Mouse (Mus musculus): ENCODE data around the gene Lrp4. TPM values are rescaled to one million over a fixed set of nuclear protein-coding genes. Genes with fewer than 3 reads are reported as not detected.

Gene Lrp4
- total RNA-seq (2021) = 1 to 10 TPM; 8.8 to 9.6 TPM
- long read RNA-seq, experiment 1, partial matches to known transcripts = 4 of 5 reads
- long read RNA-seq, experiment 1, other reads (novel, unspliced or antisense) = 1 of 5 reads
- long read RNA-seq, experiment 2, partial matches to known transcripts = 2 of 2 reads
- long read RNA-seq, experiment 2, other reads (novel, unspliced or antisense) = 0 of 2 reads

DNA sequence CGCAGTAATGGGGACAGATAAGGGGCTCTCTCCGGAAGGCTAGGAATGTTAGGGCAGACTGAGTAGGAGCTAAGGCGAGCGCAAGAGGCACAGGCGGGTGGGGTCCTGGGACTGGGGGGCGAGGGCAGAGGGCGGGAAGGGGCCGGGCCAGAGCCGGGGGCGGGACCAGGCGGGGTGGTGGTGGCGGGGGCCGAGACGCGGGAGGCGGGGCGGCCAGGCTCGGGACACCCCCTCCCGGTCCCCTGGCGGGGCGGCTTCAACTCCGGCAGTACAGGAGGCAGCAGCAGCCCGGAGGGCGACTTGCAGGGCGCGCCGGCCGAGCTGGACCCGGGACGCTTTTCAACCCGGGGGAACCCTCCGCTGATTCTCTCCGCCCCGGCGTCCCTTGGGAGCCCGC is at the start of gene Lrp4:
Lrp4 (plus strand) TSS at position 253 of the 397 bp plus-strand sequence.
- DNase-seq (ENCODE audit: low spot score) = peak; percentile 49

DNA sequence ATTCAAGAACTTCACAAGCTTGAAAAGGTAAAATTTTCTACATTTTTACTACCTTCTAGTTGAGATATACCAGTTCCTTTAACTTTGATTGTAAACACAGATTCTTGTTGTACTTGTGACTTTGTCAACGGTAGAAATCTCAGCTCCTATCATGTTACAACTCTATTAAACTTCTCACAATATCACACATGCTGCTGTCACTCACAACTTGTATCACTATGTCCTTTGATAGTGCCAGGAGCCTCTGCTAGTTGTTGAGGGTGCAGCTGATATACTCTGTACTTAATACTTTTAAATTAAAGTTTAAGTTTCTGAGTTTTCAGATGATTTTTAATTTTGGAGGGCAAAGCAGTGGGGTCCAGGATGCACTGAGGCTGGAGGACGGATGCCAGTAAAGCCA is 49.3 kb upstream of the Lrp4 start:
- peak; percentile 51 for DNase-seq (ENCODE audit: low spot score)

DNA sequence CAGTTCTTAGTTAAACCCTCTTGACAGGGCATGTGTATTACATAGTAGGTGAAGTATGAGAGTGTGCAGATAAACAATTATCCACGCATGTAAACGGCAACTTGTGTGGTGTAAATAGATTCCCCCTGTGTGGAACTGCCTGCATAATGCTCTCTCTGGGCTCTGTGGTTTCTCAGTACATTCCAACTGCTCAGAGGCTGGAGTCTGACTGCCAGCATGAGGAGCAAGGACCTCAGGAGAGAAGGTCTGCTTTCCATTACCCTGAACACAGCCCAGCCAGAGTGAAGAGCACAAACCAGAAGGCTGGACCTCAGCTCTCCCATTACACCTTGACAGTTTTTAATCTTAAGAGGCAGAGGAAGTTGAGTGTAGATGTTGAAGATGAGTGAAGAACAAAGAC is 45.8 kb upstream of the Lrp4 start:
- DNase-seq (ENCODE audit: low spot score) = no peak

DNA sequence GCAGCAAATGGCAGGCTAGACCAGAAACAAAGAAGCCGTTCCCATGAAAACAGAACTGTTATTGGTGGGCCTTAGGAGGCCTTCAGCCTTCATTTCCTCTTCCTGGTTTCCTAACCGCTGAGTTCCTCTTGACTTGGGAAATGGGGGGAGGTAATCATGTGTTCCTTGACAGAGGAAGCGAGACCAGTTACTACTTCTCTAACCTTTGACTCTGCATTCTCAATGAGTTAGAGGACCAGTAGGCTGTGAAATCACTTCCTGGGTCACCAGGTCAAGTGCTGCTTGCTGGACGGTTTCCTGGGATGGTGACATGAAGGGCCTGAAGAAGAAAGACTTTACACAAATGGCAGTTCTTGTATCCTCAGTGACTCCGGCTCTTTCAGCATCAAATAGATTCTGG is 45.0 kb upstream of the Lrp4 start:
- no peak for DNase-seq (ENCODE audit: low spot score)

DNA sequence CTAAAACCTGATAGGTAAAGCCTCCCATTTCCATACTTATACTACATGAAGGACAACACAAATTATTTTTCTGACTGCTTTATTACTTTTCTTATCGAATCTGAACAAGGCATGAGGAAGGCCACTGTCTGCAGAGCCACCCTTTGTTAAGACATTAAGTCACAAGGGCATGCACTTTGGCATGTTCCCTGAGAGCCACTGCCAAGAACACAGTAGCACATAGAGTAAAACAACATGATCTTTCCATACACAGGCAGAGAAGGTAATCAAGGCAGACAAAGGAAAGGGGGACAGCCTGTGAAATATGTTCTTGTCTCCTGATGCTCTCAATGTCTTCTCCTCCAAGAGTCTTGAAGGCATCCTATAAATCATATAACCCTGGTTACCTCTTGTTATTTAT is 43.5 kb upstream of the Lrp4 start:
- DNase-seq (ENCODE audit: low spot score) = no peak

DNA sequence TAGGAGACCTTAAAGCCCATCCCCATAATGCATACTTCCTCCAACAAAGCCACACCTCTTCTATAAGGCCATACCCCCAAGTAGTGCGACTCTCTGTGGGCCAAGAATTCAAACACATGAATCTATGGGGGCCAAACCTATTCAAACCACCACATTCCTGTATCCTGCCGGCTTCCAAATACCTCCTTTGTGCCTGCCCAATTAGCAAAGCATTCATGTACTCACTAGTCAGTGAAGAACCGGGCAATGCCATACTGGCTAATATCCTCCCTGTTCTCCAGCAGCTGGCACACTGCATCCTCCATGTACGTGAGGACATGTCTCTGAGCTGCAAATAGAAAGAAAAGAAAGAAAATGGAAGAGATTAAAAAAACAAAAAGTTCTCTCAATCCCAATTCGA is 35.7 kb upstream of the Lrp4 start:
- DNase-seq (ENCODE audit: low spot score) = no peak

DNA sequence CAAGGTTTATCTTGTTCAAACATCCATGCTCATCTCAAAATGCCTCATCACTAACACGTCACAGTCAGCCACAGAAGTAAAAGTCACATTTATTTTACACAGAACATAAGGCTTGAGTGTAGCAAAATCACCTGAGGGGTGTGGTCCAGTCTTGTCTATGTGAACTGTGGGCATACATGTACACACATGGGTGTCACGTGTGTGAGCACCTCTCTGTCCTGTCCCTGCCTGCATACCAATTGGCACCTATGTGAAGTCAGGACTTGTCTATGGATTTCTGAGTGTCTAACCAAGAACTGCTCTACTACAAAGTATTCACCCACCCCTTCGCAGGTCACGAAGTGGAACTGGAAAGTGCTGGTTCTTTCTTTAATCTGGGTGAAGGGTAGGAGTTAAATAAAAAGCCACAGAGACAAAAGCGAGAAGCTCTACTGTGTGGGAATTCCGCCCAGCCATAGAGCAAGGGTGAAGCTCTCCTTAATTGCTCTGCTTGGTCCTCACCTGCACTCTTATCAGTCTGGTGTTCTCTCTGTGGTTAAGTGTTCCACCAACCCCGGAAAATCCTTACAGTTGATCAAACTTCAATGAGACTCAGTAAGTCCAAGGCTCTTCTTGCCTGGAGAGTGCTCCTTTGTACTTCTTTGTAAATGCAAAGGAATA is 33.1 kb upstream of the Lrp4 start:
- no peak for DNase-seq (ENCODE audit: low spot score)

DNA sequence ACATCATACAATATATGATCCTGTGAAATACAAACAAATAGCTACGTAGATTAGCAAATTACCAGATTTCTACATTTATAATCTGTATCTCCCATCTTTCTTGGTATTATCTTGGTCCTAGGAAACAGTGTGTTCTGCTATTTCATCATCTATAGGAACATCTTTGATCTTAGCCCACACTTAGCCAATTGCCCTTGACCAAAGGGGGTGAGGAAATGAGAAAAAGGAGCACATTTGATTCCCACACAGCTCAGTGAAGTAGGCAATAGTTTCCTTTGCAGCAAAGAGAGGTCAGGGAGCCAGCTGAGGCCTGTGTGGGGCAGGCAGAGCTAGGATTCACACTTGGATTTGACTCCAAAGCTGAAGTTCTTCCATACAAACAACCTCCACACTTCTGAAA is 31.0 kb upstream of the Lrp4 start:
- DNase-seq (ENCODE audit: low spot score) = no peak

DNA sequence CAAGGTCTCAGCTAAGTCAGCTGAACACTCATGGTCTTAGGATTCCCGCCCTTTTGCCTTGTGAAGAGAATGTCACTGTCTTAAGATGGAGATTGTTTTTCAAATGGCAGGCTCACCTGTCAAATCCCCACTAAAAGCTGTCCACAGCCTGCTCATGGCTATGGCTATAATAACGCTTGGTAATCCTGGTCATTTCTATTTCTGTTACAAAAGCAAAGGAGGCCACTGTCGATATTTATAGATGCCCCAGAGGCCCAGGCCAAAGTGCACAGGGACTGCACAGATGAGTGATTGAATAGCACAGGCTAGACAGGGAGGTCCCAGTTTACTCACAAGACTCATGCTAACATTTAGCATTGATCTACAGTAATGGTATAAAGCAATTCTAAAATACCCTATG is 28.2 kb upstream of the Lrp4 start:
- DNase-seq (ENCODE audit: low spot score) = peak; percentile 40

DNA sequence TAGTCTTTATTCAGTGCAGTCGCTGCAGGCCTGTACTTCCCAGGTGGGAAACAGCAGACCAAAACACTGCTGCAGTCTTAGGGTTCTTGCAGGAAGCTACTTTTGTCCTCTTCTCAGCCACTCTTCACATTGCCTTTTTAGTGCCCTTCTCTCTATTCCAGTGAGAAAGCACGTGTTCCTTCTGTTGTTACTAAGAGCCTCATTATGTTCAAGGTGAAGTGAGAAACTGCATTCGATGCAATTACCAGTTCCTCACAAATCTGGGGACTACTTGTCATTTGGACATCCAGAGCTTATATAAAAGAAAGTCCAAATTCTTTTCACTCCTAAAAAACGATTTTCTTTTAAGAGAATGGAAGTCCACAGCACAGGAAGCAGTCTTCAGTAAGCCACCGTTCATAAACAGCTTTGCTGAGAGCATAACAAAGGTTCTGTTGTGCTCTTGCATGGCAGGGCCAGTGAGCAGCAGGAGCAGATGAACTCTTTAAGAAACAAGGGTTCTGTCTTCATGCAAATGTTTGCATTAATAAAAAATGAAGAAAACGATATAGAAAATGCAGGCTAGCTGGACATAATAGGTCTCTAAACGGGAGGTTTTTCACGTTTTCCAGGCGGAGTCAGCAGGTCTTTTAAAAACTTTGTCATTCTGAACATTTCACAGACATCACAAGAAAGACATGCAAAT is 27.3 kb upstream of the Lrp4 start:
- no peak for DNase-seq (ENCODE audit: low spot score)

DNA sequence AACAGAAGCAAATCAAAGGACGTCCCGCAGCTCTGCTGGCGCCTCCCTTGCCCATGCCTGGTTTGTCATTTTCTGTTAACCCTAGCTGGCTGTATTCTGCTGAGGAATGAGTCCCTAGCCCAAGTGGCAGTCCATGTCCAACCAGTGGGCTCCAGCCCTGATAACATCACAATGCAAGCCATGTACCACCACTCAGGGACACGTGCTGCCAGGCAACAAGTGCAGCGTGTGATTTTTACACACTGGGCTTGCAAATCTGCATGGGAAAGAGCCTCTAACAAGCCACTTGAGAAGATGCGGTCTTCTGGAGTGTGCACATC is 26.8 kb upstream of the Lrp4 start:
- no peak for DNase-seq (ENCODE audit: low spot score)

DNA sequence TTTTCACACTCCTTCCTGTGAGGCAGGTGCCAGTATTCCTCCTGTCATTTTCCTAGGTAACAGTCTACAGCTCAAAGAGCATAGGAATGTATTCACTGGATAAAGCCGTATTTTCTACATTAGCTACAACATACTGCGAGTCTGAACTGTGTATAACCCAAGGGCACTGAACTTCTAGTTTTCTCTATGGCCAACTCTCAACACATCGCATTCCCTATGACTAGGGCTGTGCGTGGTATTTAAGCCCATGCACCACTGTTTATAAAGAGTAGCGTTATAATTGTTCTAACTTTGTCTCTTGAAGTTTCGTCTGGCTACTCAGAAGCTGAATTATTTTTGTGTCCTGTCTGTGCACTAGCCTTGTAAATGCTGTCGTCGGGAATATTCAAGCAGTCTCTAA is 20.6 kb upstream of the Lrp4 start:
- no peak for DNase-seq (ENCODE audit: low spot score)

DNA sequence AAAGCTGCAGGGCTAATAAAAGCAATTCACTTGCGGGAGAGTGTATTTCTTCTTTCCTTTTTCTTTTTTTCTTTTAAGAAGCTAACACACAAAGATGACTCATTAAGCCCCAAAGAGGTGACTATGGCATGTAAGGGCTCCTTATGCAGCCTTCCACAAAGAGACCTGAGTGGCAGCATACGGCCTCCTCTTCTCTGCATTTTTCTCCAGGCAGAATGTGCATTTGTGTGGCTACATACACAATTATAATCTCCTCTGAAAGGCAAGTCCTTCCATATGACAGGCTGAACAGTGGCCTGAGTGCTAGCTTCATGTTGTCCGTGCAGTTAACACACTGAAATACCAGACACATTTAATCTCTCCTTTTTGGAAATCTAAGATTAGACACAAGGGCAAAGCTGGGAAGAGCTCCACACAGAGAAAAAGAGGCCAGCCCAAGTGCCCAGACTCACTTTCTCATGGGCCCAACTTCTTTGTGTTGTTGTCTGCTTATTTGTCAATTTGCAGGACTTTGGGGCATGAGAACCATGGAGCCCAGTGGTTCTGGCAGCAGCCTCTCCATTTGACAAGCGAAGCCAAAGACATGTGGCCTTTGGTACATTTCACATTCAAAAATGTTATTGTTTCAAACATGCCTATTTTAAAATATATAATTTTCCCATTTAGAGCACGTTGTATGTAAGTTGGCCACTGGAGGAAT is 20.0 kb upstream of the Lrp4 start:
- DNase-seq (ENCODE audit: low spot score) = no peak

DNA sequence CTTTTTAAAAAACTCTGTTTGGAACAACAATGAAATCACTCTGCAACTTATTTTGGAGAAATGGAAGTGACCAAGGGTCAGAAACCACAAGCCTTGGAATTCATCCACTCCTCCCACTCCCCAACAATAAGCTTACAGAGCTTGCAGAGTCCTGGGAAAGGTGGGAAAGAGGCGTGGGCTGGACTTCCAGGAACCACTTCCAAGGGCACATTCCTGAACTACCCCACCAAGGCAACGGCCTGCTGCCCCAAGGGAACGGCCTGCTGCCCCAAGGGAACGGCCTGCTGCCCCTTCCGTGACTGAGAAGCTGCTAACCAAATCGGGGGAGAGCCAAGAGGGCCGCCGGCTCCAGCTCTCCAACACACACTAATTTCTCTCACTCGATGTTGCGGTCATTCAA is 18.0 kb upstream of the Lrp4 start:
- DNase-seq (ENCODE audit: low spot score) = no peak

DNA sequence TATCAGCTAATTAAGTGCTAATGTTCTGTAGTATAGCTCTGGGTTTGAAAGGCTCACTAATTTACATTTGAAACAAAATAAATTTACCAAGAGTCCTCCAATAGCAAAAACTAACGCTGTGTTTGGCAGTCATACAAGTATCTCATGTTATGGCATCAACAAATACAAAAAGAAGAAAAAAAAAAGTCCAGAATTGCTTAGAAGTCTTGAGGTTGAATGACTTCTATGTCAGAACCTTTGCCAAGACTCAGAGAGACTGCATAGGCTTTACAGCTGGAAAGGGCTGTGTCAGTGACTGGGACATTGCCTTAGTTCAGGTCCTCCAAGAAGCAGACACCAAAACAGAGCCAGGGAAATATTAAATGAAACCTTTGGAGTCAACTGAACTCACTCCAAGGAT is 17.4 kb upstream of the Lrp4 start:
- no peak for DNase-seq (ENCODE audit: low spot score)

DNA sequence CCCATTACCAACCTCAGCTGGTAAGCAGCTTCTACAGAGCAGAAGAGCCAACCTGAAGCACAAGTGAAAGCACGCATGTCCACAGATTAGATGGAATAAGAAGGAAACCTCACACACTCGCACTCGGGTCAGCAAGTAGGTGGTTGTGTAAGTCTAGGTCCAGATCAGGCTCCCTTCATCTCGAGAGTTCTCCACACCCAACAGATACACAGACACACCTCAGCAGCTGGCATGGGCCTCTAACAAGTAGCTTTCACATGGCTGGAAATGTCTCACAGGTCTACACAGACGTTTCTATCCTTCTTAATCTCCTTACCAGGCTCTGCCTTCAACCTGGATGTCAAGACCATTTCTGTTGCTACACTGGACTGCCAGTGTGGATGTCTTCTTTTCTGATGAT is 16.6 kb upstream of the Lrp4 start:
- no peak for DNase-seq (ENCODE audit: low spot score)

DNA sequence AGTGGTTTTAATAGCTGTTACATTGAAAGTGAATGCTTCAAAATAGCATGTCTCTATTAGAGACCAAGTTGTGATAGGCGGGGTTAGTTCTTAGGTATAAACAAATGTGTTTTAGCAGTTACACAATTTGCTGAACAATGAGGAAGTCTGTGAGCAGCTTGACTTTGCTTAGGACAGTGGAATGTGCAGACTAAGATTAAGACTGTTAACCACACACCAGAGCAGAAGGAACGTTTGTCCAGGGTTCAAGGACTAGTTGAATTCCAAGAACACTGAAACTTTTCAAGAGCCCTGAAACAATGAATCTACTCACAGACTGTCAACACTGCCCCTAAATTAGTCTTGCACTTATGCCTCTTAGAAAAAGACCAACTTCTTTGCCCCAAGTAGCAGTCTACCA is 15.6 kb upstream of the Lrp4 start:
- no peak for DNase-seq (ENCODE audit: low spot score)

DNA sequence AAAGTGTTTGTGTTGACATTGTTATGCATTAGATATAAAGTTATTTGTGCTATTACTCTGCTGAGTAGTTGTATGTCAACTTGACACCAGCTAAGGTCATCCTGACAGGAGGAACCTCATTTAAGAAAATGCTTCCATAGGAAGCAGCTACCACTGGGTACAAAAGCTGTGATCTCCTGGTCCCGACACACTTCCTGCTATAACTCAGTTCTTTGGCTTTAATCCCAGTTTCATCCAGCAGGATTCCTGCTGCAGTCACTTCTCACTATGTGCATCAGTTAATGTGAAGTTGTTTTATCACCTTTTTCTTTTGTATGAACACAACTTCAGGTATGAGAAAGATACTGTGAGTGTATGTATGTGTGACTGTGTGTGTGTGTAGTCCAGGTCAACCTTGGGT is 15.1 kb upstream of the Lrp4 start:
- no peak for DNase-seq (ENCODE audit: low spot score)

DNA sequence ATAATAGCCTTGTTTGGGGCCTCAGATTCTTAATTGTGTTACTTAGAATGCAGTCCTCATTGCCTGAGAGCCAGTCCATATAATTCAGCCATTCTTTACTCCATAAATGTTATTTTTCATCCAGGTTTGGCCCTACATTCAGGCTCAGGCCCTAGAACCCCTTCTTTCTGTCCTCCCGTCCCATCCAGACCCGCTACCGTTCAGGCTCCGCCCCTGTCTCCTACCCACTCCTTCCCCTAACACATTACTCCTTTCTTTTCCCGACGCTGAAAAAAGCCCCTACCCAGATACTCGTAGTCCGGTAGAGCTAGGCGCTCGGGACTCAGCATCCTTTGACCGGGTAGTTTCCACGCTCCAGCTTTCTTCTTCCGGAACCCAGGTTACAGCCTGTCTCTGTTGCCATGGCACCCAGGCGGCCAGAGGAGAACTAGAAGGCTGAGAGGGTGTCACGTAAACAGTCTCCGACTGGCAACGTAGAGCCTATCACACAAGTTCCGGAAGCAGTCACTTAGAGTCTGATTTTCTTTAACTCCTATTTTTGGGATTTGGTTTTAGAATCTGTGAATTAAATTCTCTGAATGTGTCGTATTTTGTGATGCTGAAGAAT is 12.9 kb upstream of the Lrp4 start, which contains the start of gene 1110051M20Rik:
1110051M20Rik (minus strand) TSS at position 419 of the 607 bp plus-strand sequence.
- peak; percentile 90 for DNase-seq (ENCODE audit: low spot score)

DNA sequence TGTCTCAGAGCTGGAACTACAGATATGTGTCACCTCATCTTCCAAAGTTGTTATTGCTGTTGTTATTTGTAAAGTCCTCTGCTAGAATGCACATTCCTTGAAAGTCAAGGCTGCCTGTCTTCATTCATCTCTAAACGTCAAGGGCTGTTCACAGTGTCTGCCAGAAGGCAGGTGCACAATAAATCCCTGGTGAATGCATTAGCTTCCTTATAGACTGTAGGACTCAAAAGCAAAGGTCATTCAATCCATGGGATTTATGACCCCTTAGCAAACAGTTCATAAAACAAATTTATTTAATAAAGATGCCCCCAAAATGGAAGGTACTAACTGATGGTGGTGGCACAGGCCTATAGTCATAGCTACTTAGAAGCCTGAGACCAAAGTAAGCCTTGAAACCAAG is 7.6 kb upstream of the Lrp4 start:
- DNase-seq (ENCODE audit: low spot score) = no peak

DNA sequence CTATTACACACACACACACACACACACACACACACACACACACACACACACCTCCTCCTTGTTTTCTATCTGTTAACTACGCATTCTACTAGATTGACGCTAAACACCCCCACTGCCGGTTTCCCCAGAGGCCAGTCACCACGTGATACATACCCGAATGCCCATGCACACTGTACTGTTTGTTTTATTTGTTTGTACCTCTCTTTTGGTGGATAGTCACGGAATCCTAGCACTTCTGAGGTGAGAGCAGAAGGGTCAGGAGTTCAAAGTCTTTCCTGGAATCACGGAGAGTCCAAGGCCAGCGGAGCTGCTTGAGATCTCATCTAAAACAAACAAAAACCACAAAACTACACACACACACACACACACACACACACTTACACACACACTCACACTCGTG is 7.0 kb upstream of the Lrp4 start:
- no peak for DNase-seq (ENCODE audit: low spot score)

DNA sequence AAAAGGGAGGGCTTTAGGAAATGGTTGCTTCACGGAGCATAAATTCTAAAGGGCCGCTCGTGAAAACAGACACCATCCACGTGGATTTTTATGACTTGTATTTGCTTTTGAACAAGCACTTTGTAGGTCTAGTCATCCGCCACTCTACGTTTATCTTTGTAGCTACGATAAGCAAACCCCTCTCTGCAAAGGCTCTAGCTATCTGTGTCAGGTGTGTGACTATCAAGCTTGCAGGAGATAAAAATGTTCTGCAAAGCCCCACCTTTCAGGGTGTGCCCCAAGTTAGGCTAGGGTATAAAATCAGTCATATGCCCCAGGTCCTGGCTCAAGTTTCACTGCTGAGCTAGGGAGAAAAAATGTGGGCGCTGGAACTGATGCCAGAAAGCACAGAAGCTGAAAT is 4.7 kb upstream of the Lrp4 start:
- peak; percentile 13 for DNase-seq (ENCODE audit: low spot score)
